Mouse (Mus musculus) heart, adult 2 months (tissue): ENCODE data around the gene Plscr3. TPM values are rescaled to one million over a fixed set of nuclear protein-coding genes. Genes with fewer than 3 reads are reported as not detected.
A peak's percentile ranks its signal among the peaks of the same experiment; 100 is the strongest.

Experiments
- DNase-seq, 2 experiments: peaks; one replicate each; pipeline ENCODE4 v3.0.0; 2021
- H3K27ac ChIP-seq: fragments of 200-600 bp; 2 replicates; pipeline ENCODE4 v1.8.1; 2022
- H3K27me3 ChIP-seq: fragments of 200-500 bp; 2 replicates; pipeline ENCODE4 v1.6.1; 2012; ENCODE audit warnings: mild to moderate bottlenecking, low read length, inconsistent platforms, mixed read lengths; ENCODE audit not compliant: control insufficient read depth, insufficient read depth
- H3K36me3 ChIP-seq: fragments of 200-500 bp; 2 replicates; pipeline ENCODE4 v1.6.1; 2012; ENCODE audit warnings: low read length, inconsistent platforms; ENCODE audit not compliant: control insufficient read depth, insufficient read depth
- H3K4me1 ChIP-seq: fragments of 200-500 bp; 2 replicates; pipeline ENCODE4 v1.6.1; 2011; ENCODE audit warnings: low read length; ENCODE audit not compliant: control insufficient read depth, insufficient read depth
- H3K4me3 ChIP-seq: fragments of 200-600 bp; 2 replicates; pipeline ENCODE4 v1.8.1; 2022
- H3K79me2 ChIP-seq: fragments of 200-500 bp; replicated peaks from 2 replicates; pipeline ENCODE4 v1.6.1; 2012; ENCODE audit warnings: mild to moderate bottlenecking, inconsistent platforms, low read length, moderate library complexity, mixed read lengths; ENCODE audit not compliant: control insufficient read depth, insufficient read depth
- H3K9ac ChIP-seq: fragments of 200-500 bp; 2 replicates; pipeline ENCODE4 v1.6.1; 2012; ENCODE audit warnings: low read depth, mild to moderate bottlenecking, control low read depth, inconsistent platforms, low read length, mixed read lengths
- CTCF ChIP-seq: fragments of 200-600 bp; IDR thresholded peaks from 2 replicates; pipeline ENCODE4 v1.8.1; 2022; ENCODE audit warnings: antibody characterized with exemption, mild to moderate bottlenecking, moderate library complexity
- EP300 ChIP-seq: fragments of 200-500 bp; IDR thresholded peaks from 2 replicates; pipeline ENCODE4 v1.6.1; 2011; ENCODE audit warnings: low read depth, low read length, control low read depth; ENCODE audit not compliant: insufficient read depth
- POLR2A ChIP-seq: fragments of 200-500 bp; IDR thresholded peaks from 2 replicates; pipeline ENCODE4 v1.6.1; 2011; ENCODE audit warnings: mild to moderate bottlenecking, low read depth, low read length, control low read depth; ENCODE audit not compliant: insufficient read depth
- WGBS: fragments of 180-500 bp; shearing (Covaris S2); methylation state at CpG from one replicate; pipeline ENCODE4 v1.1.7; 2018; 5-methylcytosine and 5-hydroxymethylcytosine counted together
- intact Hi-C: fragments of 180-260 bp; cut with DNase I; formaldehyde crosslinking; loops from one replicate; pipeline ENCODE4 v1.15.1; 2025
- long read RNA-seq: library from polyadenylated mRNA; stranded (forward); transcript quantifications from one replicate; pipeline ENCODE4 v2.0.0, GENCODE M21; 2021
- polyA plus RNA-seq: library from polyadenylated mRNA; depleted of rRNA; stranded (reverse); fragments of >200 nt; gene quantifications from 2 replicates; pipeline ENCODE4 v1.2.3, GENCODE M21; 2012; rRNA removed
- total RNA-seq, 2 experiments: library from RNA; stranded (reverse); gene quantifications; 2 replicates each; pipeline ENCODE4 v1.2.3; 2021

Plscr3 gene
- total RNA-seq, result 10 to 100 TPM; 21.2 to 22.4 TPM
- 45.3 and 48.3 TPM in 2 replicates for polyA plus RNA-seq
- long read RNA-seq, transcript Plscr3-203 (8 exons, 2,785 nt), result major isoform, 12 of 23 reads
- long read RNA-seq, partial matches to known transcripts, result 1 of 23 reads
- long read RNA-seq, other reads (novel, unspliced or antisense), result 6 of 23 reads

DNA sequence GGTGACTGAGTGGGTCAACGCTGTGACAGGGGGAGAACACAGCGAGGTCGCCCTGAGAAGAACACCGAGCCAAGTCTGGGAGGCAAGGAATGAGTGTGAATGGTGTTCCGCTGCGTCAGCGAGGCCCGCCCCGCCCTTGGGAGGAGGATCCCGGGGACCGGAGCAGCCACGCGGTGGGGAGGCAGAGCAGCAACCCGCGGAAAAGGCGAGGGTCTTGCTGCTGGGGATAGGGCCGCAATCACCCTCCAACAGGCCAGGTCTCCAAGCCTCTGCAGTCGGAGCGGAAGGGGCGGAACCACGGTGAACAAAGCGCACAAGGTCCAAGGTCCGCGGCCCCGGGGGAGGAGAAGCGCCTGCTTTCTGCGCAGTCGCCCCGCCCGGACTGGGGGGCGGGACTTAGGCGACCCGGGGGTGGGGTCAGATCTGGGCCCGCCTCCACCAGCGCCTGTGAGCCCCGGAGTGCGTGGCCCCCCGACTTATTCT lies at the start of gene Plscr3:
Plscr3 (plus strand) TSS at position 179 of the 483 bp plus-strand sequence.
- H3K79me2 ChIP-seq, result no peaks in the 10 kb centered on the region
- peaks cover 5% of the 10 kb centered on the region for H3K4me1 ChIP-seq
- H3K36me3 ChIP-seq, result no peaks in the 10 kb centered on the region; the same call in 1 of the 2 replicates
- TF ChIP-seq CTCF, result no peak
- TF ChIP-seq EP300, result no peak
- TF ChIP-seq POLR2A, result peak; percentile 91
- intact Hi-C loops, result no loop called here
- under 1% methylated on average over 38 of the region's 38 CpGs for WGBS
- H3K27me3 ChIP-seq, result no peaks in the 10 kb centered on the region
- H3K27ac ChIP-seq, result peak within 1 kb of the TSS; percentile 84
- H3K9ac ChIP-seq, result peak within 1 kb of the TSS; percentile 95
- H3K4me3 ChIP-seq, result peak within 1 kb of the TSS; percentile 75
- peak; percentile 95 to 98 for DNase-seq

DNA sequence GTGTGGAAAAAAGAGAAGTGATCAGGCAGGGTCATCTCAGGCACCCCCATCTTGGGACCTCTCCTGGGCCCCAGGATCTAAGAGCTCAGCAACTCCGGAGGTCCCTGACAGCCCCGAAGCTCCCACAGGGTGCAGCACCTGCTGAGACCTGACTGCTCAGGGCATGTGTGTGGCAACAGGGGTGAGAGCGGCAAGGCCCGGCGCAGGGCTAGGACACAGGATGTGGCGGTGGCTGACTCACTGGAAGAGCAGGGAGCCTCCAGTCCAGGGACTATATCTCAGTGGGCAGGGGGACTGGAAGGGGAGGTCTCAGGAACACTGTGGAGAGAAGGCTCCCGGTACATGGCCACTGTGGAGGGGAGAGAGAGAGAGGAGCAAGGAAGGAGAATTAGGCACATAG lies 48.3 kb upstream of the Plscr3 start:
- Histone ChIP-seq H3K79me2 (no peaks in the 10 kb centered on the region), H3K27me3 (no peaks in the 10 kb centered on the region), H3K9ac (no peak overlapping the region), H3K4me1 (0 out of 2 replicates have a peak, but pooled peaks cover 1% of the 10 kb centered on the region), H3K4me3 (no peak overlapping the region), H3K27ac (no peak overlapping the region), H3K36me3 (no peaks in the 10 kb centered on the region)
- TF ChIP-seq POLR2A (no peak), EP300 (no peak), CTCF (no peak)
- DNase-seq, result no peak
- WGBS, result 81% methylated on average over 7 of the region's 7 CpGs
- intact Hi-C loops, result no loop called here

DNA sequence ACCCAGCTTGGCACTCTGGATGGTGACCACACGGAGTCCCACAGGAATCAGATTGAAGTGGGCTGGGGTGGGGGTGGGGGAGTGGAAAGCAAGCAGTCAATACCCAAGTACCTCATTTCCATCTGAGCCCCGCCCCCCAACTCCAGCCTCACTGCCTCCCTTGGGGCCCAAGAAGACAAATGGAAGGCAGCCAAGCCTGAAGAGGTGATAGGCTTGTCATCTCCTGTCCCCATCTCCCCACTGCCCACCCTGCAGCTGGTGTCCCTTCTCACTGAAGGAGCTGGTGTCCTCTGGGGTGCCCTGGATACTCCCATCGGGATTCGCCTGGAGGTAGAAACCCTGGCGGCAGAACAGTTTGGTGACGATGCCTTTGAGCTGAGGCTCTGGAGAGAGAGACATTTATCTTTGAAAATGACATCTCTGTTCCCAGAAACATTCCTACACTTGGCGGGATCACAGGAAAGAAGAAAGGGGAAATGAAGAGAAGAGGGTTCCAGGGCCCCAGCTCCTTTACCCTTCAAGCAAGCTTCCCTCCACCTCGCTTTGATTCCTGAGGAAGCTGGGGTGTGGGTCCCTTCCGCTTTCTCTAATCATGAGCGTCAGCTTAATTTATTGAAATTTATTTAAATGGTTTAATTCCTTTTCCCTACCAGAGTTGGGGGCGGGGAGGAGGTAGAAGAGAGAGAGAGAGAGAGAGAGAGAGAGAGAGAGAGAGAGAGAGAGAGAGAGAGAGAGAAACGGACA lies 46.6 kb upstream of the Plscr3 start:
- Histone ChIP-seq H3K27ac (no peak overlapping the region), H3K9ac (no peak overlapping the region), H3K79me2 (no peaks in the 10 kb centered on the region), H3K27me3 (no peaks in the 10 kb centered on the region), H3K4me3 (no peak overlapping the region), H3K36me3 (no peaks in the 10 kb centered on the region), H3K4me1 (peaks cover 5% of the 10 kb centered on the region; the same call in 1 of the 2 replicates)
- peak in 1 of 2 experiments; percentile 33 for DNase-seq
- intact Hi-C loops, result no loop called here
- TF ChIP-seq EP300 (no peak), POLR2A (no peak), CTCF (no peak)
- WGBS, result 50% methylated on average over 12 of the region's 12 CpGs

DNA sequence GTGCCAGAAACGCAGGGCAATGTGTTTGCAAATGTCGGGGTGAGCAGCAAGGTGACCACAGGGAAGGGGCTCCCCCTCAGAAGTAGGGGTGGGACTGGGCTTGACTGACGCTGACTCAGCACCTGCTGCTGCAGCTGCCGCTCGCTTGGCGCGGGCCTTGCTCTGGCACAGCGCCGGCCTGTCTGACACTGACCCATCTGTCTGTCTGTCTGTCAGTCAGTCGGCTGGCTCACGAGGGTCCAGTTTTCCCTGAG lies 46.1 kb upstream of the Plscr3 start:
- Histone ChIP-seq H3K36me3 (no peaks in the 10 kb centered on the region), H3K27me3 (no peaks in the 10 kb centered on the region), H3K4me1 (peaks cover 4% of the 10 kb centered on the region; the same call in 1 of the 2 replicates), H3K9ac (no peak overlapping the region), H3K79me2 (no peaks in the 10 kb centered on the region), H3K27ac (no peak overlapping the region), H3K4me3 (no peak overlapping the region)
- WGBS, result 16% methylated on average over 11 of the region's 11 CpGs
- TF ChIP-seq CTCF, result no peak
- no peak for TF ChIP-seq EP300
- TF ChIP-seq POLR2A, result no peak
- no peak for DNase-seq
- intact Hi-C loops, result no loop called here

DNA sequence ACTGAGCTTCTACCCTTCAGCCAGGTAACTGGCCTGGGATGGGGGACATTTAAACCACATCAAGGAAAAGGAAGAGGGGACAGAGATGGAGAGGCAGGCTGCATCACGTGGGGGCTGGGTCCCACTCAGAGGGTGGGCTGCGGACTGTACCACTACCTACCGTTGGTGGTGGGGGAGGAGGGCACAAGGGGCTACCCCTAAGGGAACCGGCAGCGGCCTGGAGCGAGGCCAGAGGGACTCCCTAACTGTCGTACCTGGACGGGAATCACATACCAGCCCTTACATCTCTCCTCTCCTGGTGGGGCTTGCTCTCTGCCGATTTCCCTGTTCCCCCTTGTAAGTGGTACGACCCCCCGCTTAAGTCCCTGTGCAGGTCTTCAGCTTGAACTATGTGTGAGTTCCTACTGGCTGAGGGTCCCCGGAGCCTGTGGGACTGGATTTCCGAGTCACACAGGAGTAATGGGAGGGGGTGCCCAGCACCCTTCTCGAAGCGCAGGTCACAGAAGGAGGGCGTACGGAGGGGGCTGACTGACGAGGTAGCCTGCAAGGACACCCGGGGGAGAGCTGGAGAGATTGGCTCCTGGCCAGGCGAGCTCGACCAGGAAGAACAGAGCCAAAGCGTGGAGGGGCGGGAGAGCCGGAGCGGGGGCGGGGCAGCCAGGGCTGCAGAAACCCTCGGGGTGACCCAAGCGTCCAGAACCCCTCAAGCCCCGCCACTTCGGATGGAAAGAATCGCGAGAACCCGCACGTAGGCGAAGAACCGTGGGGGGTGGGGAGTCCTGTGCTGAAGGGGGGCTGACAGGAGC lies 45.6 kb upstream of the Plscr3 start:
- Histone ChIP-seq H3K79me2 (no peaks in the 10 kb centered on the region), H3K27me3 (no peaks in the 10 kb centered on the region), H3K36me3 (no peaks in the 10 kb centered on the region), H3K27ac (no peak overlapping the region), H3K4me1 (peaks cover 4% of the 10 kb centered on the region; the same call in 1 of the 2 replicates), H3K9ac (peak overlapping the region; percentile 55), H3K4me3 (peak overlapping the region; percentile 49)
- intact Hi-C loops, result no loop called here
- peak; percentile 53 to 65 for DNase-seq
- TF ChIP-seq POLR2A (no peak), EP300 (no peak), CTCF (no peak)
- 3% methylated on average over 35 of the region's 36 CpGs for WGBS
